Mouse (Mus musculus) cerebellum, adult 2 months (tissue): ENCODE data around the gene Vps9d1. TPM values are rescaled to one million over a fixed set of nuclear protein-coding genes. Genes with fewer than 3 reads are reported as not detected.

ENCODE experiments used
- DNase-seq, 2 experiments: peaks; one replicate each; pipeline ENCODE4 v3.0.0; 2021
- H3K27ac ChIP-seq: fragments of 200-500 bp; 2 replicates; pipeline ENCODE4 v1.5.1; 2012; ENCODE audit warnings: low read length, control low read depth, inconsistent platforms; ENCODE audit not compliant: insufficient read depth
- H3K27me3 ChIP-seq: fragments of 200-500 bp; 2 replicates; pipeline ENCODE4 v1.6.1; 2012; ENCODE audit warnings: inconsistent platforms, mild to moderate bottlenecking, low read length, moderate library complexity; ENCODE audit not compliant: control insufficient read depth, insufficient read depth
- H3K4me1 ChIP-seq: fragments of 200-500 bp; 2 replicates; pipeline ENCODE4 v1.6.1; 2011; ENCODE audit warnings: low read length; ENCODE audit not compliant: control insufficient read depth, insufficient read depth
- H3K4me3 ChIP-seq: fragments of 200-500 bp; replicated peaks from 2 replicates; pipeline ENCODE3; 2011; ENCODE audit warnings: mild to moderate bottlenecking, low read depth, low read length, control low read depth; ENCODE audit not compliant: insufficient read depth
- CTCF ChIP-seq: fragments of 200-500 bp; IDR thresholded peaks from 2 replicates; pipeline ENCODE4 v1.5.1; 2011; ENCODE audit warnings: low read depth, mild to moderate bottlenecking, control low read depth, low read length, moderate library complexity, borderline replicate concordance; ENCODE audit not compliant: insufficient read depth
- POLR2A ChIP-seq: fragments of 200-500 bp; IDR thresholded peaks from 2 replicates; pipeline ENCODE4 v1.6.1; 2011; ENCODE audit warnings: low read length, control low read depth, borderline replicate concordance; ENCODE audit not compliant: insufficient read depth
- WGBS: fragments of 180-500 bp; shearing (Covaris S2); methylation state at CpG from one replicate; pipeline ENCODE4 v1.1.7; 2018; 5-methylcytosine and 5-hydroxymethylcytosine counted together
- polyA plus RNA-seq: library from polyadenylated mRNA; depleted of rRNA; stranded (reverse); fragments of >200 nt; gene quantifications from 2 replicates; pipeline ENCODE4 v1.2.3, GENCODE M21; 2012; rRNA removed

Gene Vps9d1
- 83.7 and 86.7 TPM in 2 replicates for polyA plus RNA-seq

DNA sequence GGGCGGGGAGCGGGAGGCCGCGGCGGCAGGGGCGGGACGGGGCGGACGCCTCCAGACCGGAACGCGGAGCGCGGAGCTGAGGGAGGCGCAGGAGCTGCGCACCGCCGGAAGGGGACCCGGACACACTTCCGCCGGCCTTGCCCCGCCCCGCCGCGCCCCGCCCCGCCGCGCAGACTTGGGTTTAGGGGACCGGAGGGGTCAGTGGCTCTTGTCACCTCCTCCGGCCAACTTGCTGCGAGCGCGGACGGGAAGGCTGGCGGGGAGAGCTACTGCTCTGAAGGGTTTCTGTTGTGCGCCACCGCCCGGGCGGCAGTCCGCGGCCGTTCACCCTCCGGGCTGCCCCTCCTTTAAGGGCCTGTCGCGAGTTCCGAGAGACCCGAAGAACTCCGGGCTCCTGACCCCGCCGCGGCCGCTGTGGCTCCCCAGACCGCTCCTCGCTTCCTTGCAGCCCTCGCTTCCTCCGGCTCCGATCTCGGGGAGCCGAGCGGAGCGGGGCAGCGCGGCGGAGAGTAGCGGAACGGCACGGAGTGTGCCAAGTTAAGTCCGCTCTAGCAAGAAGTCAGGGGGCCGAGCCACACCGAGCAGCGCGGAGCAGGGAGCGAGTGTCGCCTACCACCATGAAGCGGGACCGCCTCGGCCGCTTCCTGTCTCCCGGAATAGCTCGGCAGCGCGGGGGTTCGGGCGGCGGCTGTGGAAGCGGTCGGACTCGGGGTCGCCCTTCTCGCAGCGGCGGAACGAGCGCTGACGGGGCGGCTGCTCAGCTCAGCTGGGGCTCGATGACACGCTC, at the start of gene Vps9d1, which contains the start of gene Zfp276:
Gene Vps9d1, minus strand, starts transcription at position 250 of the 787 bp plus-strand sequence.
Gene Zfp276, plus strand, starts transcription at position 97 of the 787 bp plus-strand sequence.
- peak within 1 kb of the TSS; percentile 91 for H3K4me3 ChIP-seq
- under 1% methylated on average over 99 of the region's 99 CpGs for WGBS
- TF ChIP-seq POLR2A (no peak; the same call in 1 of the 2 replicates), CTCF (no peak)

DNA sequence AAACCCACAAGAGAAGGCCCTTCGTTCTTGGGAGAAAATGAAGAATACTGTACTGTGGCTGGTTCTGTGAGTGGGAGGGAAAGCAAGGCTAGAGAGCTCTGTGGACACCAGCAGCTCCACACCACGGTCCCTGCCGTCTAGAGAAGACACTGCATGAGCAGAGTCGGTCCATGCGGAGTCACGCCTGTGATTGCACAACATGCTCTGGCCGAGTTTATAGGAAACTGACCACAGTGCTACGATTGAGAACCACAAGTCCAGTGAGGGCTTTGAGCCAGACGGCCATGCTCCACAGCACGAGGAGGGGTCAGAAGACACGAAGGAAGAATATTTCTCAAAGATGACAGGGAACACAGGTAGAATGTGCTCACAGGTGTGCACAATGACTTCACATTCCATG, 44.2 kb upstream of the Vps9d1 start:
- H3K27ac ChIP-seq = no peak overlapping the region
- no peak overlapping the region for H3K4me3 ChIP-seq
- WGBS = 89% methylated on average over 11 of the region's 11 CpGs
- no peaks in the 10 kb centered on the region for H3K27me3 ChIP-seq
- H3K4me1 ChIP-seq = no peaks in the 10 kb centered on the region
- no peak for DNase-seq
- no peak for TF ChIP-seq CTCF
- no peak for TF ChIP-seq POLR2A

More for the DNA sequence above, at the start of gene Vps9d1, which contains the start of gene Zfp276:
- Histone ChIP-seq H3K27ac (peak within 1 kb of the TSS; percentile 90), H3K27me3 (no peaks in the 10 kb centered on the region), H3K4me1 (peaks cover 15% of the 10 kb centered on the region; the same call in 1 of the 2 replicates)
- DNase-seq = peak; percentile 83 to 89

- 81% methylated on average over 2 of the region's 2 CpGs for WGBS
- TF ChIP-seq POLR2A (no peak), CTCF (no peak)
- no peak overlapping the region for H3K4me3 ChIP-seq
- DNase-seq = no peak
- H3K27ac ChIP-seq = no peak overlapping the region
- H3K4me1 ChIP-seq = no peaks in the 10 kb centered on the region
- no peaks in the 10 kb centered on the region for H3K27me3 ChIP-seq
Observed at GRCm38 (mm10) chr8:123292785-123293184, 38.6 kb upstream of the Vps9d1 start.

- H3K27ac ChIP-seq = no peak overlapping the region
- WGBS = 89% methylated on average over 3 of the region's 3 CpGs
- TF ChIP-seq CTCF (no peak), POLR2A (no peak)
- H3K4me3 ChIP-seq = no peak overlapping the region
- no peaks in the 10 kb centered on the region for H3K4me1 ChIP-seq
- no peaks in the 10 kb centered on the region for H3K27me3 ChIP-seq
- DNase-seq = no peak
Observed at GRCm38 (mm10) chr8:123292281-123292680, 38.1 kb upstream of the Vps9d1 start.

DNA sequence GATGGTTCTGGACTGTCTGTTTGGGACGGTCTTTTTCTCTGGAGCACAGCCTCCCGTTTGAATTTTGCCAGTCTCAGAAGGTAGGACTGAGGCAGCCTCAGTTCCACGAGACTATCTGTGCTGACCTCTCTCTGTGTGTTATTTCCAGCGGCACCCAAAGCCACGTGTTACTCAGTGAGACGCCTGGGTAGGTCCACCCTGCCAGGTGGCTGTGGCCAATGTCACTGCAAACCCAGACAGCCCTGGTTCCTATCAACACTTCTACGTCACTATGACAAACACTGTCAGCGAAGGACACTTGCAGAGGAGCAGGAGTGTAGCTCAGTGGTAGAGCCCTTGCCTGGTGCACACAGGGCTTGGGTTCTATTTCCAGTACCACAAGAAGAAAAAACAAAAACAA, 37.6 kb upstream of the Vps9d1 start:
- H3K27ac ChIP-seq = no peak overlapping the region
- no peaks in the 10 kb centered on the region for H3K4me1 ChIP-seq
- no peak overlapping the region for H3K4me3 ChIP-seq
- WGBS = 93% methylated on average over 8 of the region's 8 CpGs
- TF ChIP-seq CTCF = no peak
- H3K27me3 ChIP-seq = no peaks in the 10 kb centered on the region
- no peak for DNase-seq

DNA sequence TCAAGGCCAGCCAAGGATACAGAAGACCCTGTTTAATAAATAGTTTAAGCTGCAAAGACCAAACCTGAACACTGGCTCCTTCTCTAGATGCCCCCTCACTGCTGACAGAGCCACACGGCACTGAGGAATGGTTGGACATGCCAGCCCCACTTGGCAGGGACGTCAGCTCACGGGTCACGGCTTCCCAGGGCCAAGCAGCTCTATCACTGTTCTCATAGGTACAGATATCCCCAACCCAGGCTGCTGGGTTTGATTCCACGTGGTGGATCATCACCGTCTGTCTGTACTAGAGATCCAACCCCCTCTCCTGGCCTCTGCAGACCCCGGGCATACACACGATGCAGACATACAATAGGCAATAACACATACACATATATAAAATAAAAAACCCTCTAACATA, 36.5 kb upstream of the Vps9d1 start:
- TF ChIP-seq CTCF = no peak
- no peak for TF ChIP-seq POLR2A
- no peak overlapping the region for H3K4me3 ChIP-seq
- DNase-seq = no peak
- 88% methylated on average over 8 of the region's 8 CpGs for WGBS
- no peak overlapping the region for H3K27ac ChIP-seq
- H3K27me3 ChIP-seq = no peaks in the 10 kb centered on the region
- no peaks in the 10 kb centered on the region for H3K4me1 ChIP-seq

DNA sequence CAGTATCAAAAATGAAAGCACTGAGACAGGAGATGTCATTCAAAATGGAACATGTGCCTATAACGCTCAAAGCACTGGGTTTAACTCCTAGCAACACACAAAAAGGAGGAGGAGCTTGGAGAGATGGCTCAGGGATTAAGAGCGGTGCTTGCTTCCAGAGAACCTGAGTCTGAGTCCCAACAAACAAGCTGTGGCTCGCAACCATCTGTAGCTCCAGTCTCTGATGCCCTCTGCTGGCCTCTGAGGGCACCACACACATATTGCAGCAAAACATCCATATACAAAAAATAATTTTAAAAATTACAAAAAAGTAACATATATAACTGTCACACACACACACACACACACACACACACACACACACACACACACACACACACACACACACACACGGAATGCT, 36.0 kb upstream of the Vps9d1 start:
- TF ChIP-seq POLR2A (no peak), CTCF (peak; percentile 15; the same call in 1 of the 2 replicates)
- Histone ChIP-seq H3K4me1 (no peaks in the 10 kb centered on the region), H3K27ac (no peak overlapping the region), H3K27me3 (no peaks in the 10 kb centered on the region), H3K4me3 (no peak overlapping the region)
- WGBS = 73% methylated on average over 4 of the region's 4 CpGs
- DNase-seq = peak; percentile 12 to 23

DNA sequence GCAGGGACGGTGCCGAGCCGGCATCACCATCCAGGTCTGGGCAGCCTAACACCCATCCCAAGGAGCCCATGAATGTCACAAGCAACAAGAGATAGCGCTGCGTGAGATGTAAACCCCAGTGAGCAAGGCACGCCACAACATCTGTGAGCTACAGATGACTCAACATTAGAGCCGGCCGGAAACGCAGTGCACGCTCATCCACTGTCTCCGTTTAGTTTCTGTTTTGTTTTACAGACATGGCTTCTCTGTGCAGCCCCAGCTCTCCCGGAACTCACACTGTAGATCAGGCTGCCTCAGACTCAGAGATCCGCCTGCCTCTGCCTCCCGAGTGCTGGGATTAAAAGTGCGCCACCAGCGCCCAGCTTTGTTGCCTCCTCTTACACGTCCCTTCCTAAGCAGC, 33.2 kb upstream of the Vps9d1 start:
- Histone ChIP-seq H3K4me1 (no peaks in the 10 kb centered on the region), H3K27me3 (no peaks in the 10 kb centered on the region), H3K27ac (no peak overlapping the region), H3K4me3 (no peak overlapping the region)
- TF ChIP-seq CTCF (no peak), POLR2A (no peak)
- DNase-seq = no peak
- 94% methylated on average over 17 of the region's 17 CpGs for WGBS

DNA sequence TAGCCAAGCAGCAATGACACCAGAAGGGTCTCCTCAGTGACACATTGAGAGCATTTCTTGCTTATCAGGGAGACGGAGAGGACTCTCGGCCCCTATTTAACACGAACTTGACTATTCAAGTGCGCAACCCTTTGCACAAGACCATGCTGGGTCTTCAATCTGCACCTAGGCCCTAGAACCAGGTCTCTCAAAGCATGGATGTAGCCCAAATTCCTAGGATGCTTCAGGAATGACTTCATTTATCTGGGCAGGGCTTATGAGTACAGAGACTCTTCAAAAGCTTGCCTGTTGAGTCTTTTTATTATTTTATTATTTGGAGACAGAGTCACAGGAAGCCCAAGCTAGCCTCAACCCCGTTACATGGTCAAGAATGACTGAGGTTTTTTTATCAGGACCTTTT, 30.3 kb upstream of the Vps9d1 start:
- Histone ChIP-seq H3K4me1 (no peaks in the 10 kb centered on the region), H3K4me3 (no peak overlapping the region), H3K27ac (no peak overlapping the region), H3K27me3 (no peaks in the 10 kb centered on the region)
- DNase-seq = no peak
- no peak for TF ChIP-seq POLR2A
- no peak for TF ChIP-seq CTCF
- WGBS = 97% methylated on average over 5 of the region's 5 CpGs
